Mouse (Mus musculus) ES-Bruce4 (cell line): ENCODE data around the gene Yrdc.

Experiments used
- CTCF ChIP-seq: IDR thresholded peaks from one replicate; pipeline ENCODE4 v1.8.1; 2011; ENCODE audit warnings: low read depth, low read length
- EP300 ChIP-seq: IDR thresholded peaks from 2 replicates; pipeline ENCODE4 v1.6.1; 2011; ENCODE audit warnings: low read depth, low read length; ENCODE audit not compliant: insufficient read depth
- POLR2A ChIP-seq: IDR thresholded peaks from one replicate; pipeline ENCODE4 v1.8.1; 2011; ENCODE audit warnings: low read length; ENCODE audit not compliant: insufficient read depth

DNA sequence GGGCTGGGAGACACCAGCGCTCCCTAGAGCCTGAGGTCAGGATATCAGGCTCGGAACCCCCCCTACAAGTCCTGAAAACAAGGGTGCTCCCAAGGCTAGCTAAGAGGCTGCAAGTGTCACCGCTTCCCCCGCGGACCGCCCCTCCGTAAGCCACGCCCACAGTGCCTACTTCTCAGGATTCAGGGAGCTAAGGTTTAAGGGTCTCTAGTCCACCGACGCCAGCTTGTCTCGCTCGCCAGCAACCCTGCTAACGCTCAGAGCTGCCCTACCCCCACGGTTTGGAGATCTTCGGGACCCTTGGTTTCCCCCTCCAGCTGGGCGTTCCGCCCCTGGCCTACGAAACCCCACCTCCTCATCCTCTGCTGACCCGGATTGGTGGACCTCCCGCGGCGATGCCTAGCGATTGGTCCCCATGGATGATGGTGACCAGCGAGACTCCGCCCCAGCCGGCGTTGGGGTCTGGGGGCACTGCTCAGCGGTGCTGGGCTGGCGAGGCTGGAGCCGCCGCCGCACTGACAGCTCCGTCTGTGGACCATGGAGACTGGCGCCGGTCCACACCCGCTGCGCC is 30.9 kb downstream of the Yrdc start:
- TF ChIP-seq CTCF: no peak
- no peak for TF ChIP-seq POLR2A
- no peak for TF ChIP-seq EP300
